Mouse (Mus musculus) lung, postnatal 14 days (tissue): ENCODE measurements around the gene Gm5936.
A peak's percentile ranks its signal among the peaks of the same experiment; 100 is the strongest.
"Not testable (repeated sequence)": the region's sequence is repeated elsewhere in the genome, so short reads cannot be mapped to it uniquely, and the experiment has no call there.

Source experiments
- DNase-seq: peaks from one replicate; pipeline ENCODE4 v3.0.0; 2021

The Gm5936 gene

GRCm38 (mm10) chrX:74836842-74837522 is at the start of gene Gm5936:
TSS of gene Gm5936 (plus strand) at chrX:74837196.
- DNase-seq: peak; percentile 21

DNA sequence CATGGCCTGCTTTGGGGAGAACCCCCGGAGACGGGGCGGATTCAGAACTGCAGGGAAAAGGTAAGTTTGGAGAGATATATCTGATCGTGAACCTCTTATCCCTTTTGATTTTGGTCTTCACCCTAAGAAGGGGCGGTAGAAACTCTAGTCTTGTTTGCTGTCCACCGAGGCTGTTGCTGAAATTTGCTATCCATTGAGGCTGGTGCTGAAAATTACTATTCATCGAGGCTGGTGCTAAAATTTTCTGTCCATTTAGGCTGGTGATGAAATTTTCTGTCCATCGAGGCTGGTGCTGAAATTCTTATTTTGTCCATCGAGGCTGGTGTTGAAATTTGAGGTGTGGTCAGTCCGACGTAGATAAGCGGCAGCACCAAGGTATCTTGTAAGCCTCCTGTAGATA is 19.1 kb downstream of the Gm5936 start:
- DNase-seq: not testable (repeated sequence)

DNA sequence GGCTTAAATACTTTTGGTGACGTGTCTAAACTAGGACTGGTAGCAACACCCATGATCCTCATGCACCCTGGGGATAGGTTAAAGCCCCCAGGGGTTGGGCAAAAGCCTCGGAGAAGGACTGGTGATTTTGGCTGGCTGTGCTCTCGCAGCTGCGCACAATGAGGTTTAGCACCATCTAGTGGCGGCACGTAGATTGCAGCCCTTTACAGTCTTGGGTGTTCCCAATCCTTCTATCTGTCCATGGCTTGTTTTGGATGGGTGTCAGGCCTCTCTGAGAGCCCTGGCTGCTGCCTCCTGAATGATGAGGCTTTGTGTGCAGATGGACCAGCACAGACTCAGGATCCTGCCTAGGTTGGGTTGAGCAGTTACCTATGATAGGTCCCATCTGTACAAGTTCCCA is 43.1 kb downstream of the Gm5936 start:
- DNase-seq: peak; percentile 35
